Mouse (Mus musculus) heart, postnatal 0 days (tissue): ENCODE measurements around the gene Gm26920. TPM values are rescaled to one million over a fixed set of nuclear protein-coding genes. Genes with fewer than 3 reads are reported as not detected.

Experiments
- ATAC-seq: fragments of 200-750 bp; cut with Nextera tagmentation; 2 replicates; pipeline ENCODE4 v1.8.0; 2017; ENCODE audit warnings: low read depth, moderate number of reproducible peaks, moderate library complexity; ENCODE audit not compliant: insufficient read depth
- DNase-seq: peaks from one replicate; pipeline ENCODE4 v3.0.0-alpha.2; 2016; ENCODE audit warnings: low spot score
- H3K27ac ChIP-seq: fragments of 300-500 bp; sonication (generic); 2 replicates; pipeline ENCODE4 v1.5.1; 2014; ENCODE audit warnings: low read depth, mild to moderate bottlenecking
- H3K27me3 ChIP-seq: fragments of 300-500 bp; sonication (generic); 2 replicates; pipeline ENCODE4 v1.6.1; 2014; ENCODE audit warnings: low read length, mixed read lengths; ENCODE audit not compliant: control insufficient read depth, insufficient read depth
- H3K36me3 ChIP-seq: fragments of 300-500 bp; sonication (generic); replicated peaks from 2 replicates; pipeline ENCODE4 v1.6.1; 2014; ENCODE audit warnings: low read length, mixed read lengths; ENCODE audit not compliant: control insufficient read depth, insufficient read depth
- H3K4me1 ChIP-seq: fragments of 300-500 bp; sonication (generic); 2 replicates; pipeline ENCODE4 v1.6.1; 2014; ENCODE audit warnings: antibody characterized with exemption; ENCODE audit not compliant: control insufficient read depth, insufficient read depth
- H3K4me2 ChIP-seq: fragments of 300-500 bp; sonication (generic); 2 replicates; pipeline ENCODE4 v1.6.1; 2014; ENCODE audit warnings: low read depth, mild to moderate bottlenecking, low read length, moderate library complexity
- H3K4me3 ChIP-seq: fragments of 300-500 bp; sonication (generic); 2 replicates; pipeline ENCODE4 v1.5.1; 2014; ENCODE audit warnings: low read depth, low read length
- H3K9ac ChIP-seq: fragments of 300-500 bp; sonication (generic); replicated peaks from 2 replicates; pipeline ENCODE4 v1.6.1; 2014; ENCODE audit warnings: low read depth, low read length, mixed read lengths
- H3K9me3 ChIP-seq: fragments of 300-500 bp; sonication (generic); replicated peaks from 2 replicates; pipeline ENCODE4 v1.6.1; 2016; ENCODE audit warnings: low read length; ENCODE audit not compliant: control insufficient read depth
- CTCF ChIP-seq: IDR thresholded peaks from 2 replicates; pipeline ENCODE4 v1.5.1; 2016; ENCODE audit warnings: antibody characterized with exemption, control low read depth, low read depth
- EP300 ChIP-seq: IDR thresholded peaks from 2 replicates; pipeline ENCODE4 v1.6.1; 2016; ENCODE audit warnings: antibody characterized with exemption, low read depth
- WGBS: fragments of 180-500 bp; shearing (Covaris S2); extraction: QIAGEN DNeasy Blood & Tissue Kit; methylation state at CpG from one replicate; pipeline ENCODE4 v1.1.7; 2014; 5-methylcytosine and 5-hydroxymethylcytosine counted together
- polyA plus RNA-seq: library from polyadenylated mRNA; unstranded; fragments of >200 nt; fragmentation: Nextera tagmentation; extraction: Ambion mirVana; gene quantifications from 2 replicates; pipeline ENCODE4 v1.2.1, GENCODE M21; 2015
- total RNA-seq: library from RNA; depleted of rRNA; stranded (reverse); fragments of >200 nt; gene quantifications from 2 replicates; pipeline ENCODE4 v1.2.3, GENCODE M21; 2014; ENCODE audit warnings: low replicate concordance

Gene Gm26920
- total and polyA plus RNA-seq, 2 experiments from 2014 or later: 0.18 TPM; not detected in 1

DNA sequence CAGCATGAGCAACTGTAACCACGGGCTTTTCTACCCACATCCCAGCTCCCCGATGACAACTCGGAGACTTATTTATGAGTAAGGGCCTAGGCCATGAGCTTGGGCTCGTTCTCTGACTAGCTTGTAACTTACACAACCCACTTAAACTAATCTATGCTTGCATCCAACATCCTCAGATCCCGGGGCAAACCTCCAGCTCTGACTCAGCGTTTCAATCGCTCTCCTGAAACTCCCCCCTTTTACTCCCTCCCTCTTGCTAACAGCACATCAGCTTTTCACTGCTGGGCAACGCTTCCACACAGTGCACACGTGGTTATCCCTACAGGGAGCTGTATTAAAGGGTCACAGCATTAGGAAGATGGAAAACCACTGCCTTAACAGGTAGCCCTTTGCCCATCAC, 3.7 kb downstream of the Gm26920 start:
- Histone ChIP-seq H3K4me1 (peaks cover 7% of the 10 kb centered on the region; the same call in 1 of the 2 replicates), H3K4me3 (no peak overlapping the region), H3K9ac (no peak overlapping the region), H3K36me3 (no peaks in the 10 kb centered on the region; the same call in 1 of the 2 replicates), H3K27ac (no peak overlapping the region), H3K9me3 (no peaks in the 10 kb centered on the region), H3K27me3 (no peaks in the 10 kb centered on the region), H3K4me2 (no peak overlapping the region)
- DNase-seq (no peak), ATAC-seq (no peak)
- 86% methylated on average over 9 of the region's 9 CpGs for WGBS
- TF ChIP-seq EP300 (no peak), CTCF (no peak)

DNA sequence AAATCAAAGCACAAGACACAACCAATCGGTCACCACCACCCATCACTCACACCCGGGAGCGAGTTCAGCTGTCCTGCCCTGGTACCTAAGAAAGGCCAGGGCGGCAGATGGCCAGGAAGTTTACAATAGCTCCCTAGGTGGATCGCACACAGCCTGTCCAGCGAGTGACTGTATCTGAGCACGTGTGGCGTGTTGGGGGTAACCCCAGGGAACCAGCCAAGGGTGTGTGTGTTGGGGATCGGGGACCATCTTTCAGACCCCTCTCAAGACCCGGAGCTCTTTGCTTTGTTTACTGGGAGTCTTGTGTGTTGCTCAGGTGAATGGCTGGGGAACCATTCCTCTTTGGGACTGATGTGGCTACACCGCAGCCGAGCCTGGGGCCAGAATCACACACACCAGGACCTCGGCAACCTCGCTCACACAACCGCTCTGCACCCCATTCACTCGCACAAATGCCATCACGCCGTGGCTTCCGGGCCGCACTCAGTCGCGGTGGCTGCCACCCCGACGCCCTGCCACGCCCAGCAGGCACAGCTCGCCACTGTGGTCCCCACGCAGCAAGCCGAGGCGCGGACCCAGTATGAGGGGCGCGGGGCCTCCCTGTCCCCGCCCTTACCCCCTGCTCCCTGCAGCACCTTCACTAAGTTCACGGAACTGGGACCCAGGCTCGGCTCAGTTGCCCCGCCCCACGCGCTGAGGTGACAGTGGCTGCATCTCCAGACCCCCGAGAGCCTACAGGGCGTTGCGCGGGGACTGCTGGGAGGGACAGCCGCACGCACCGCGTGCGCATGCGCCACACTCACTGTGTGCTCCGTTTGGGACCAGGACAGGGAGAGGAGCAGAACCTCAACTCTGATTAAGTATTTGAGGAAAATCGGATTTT, 17.8 kb downstream of the Gm26920 start, which contains the start of gene Zfp82:
Gene Zfp82, minus strand, starts transcription at position 755 of the 883 bp plus-strand sequence.
- peak within 1 kb of the TSS; percentile 26; the same call in 1 of the 2 replicates for H3K27ac ChIP-seq
- TF ChIP-seq EP300: no peak
- no peak for TF ChIP-seq CTCF
- H3K4me1 ChIP-seq: no peaks in the 10 kb centered on the region
- H3K4me3 ChIP-seq: peak within 1 kb of the TSS; percentile 88
- DNase-seq (peak; percentile 81), ATAC-seq (peak; percentile 91)
- H3K27me3 ChIP-seq: no peaks in the 10 kb centered on the region
- no peaks in the 10 kb centered on the region for H3K9me3 ChIP-seq
- H3K36me3 ChIP-seq: peaks cover 10% of the 10 kb centered on the region
- H3K4me2 ChIP-seq: peak within 1 kb of the TSS; percentile 99
- WGBS: under 1% methylated on average over 50 of the region's 50 CpGs
- H3K9ac ChIP-seq: peak within 1 kb of the TSS; percentile 67

DNA sequence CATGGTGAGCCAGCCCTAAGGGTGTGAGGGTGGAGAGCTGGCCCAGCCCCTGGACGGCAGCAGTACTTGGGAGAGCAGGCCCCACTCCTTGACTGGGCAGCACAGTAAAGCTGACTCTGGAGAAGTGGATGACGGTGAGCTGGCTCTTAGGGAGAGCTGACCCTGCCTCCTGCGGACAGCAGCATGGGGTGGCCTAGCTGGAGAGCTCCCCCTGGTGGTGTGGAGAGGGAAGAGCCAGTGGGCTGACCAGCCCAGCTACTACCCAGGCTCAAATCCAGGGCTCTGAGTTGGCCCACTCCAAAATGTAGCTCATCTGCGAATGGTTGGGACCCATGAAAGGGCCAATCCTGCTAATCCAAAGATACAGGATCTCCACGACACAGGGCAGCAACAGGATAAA, 25.6 kb downstream of the Gm26920 start:
- H3K27ac ChIP-seq: no peak overlapping the region
- TF ChIP-seq CTCF (0 out of 2 replicates have a peak, but pooled peaks have one; percentile 2), EP300 (no peak)
- ATAC-seq (no peak), DNase-seq (no peak)
- no peak overlapping the region for H3K4me3 ChIP-seq
- no peaks in the 10 kb centered on the region for H3K9me3 ChIP-seq
- H3K27me3 ChIP-seq: no peaks in the 10 kb centered on the region
- H3K4me1 ChIP-seq: no peaks in the 10 kb centered on the region
- no peak overlapping the region for H3K9ac ChIP-seq
- no peak overlapping the region for H3K4me2 ChIP-seq
- WGBS: 82% methylated on average over 5 of the region's 5 CpGs
- peaks cover 10% of the 10 kb centered on the region; the same call in 1 of the 2 replicates for H3K36me3 ChIP-seq

DNA sequence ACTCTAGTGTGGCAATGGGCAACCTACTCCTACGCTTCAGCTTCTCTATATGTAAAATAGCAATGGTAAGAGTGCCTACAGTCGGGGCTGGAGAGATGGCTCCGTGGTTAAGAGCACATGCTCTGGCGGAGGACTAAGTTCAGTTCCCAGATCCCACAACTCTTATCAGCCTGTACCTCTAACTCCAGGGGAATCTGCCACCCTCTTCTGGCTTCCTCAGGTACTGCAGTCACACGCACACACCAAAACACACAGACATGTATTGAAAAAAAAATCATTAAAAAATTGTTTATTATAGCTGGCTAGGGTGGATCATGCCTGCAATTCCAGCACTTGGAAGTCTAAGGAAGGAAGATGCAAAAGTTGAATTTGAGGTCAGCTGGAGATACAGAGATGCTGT, 27.7 kb downstream of the Gm26920 start:
- peaks cover 14% of the 10 kb centered on the region; the same call in 1 of the 2 replicates for H3K36me3 ChIP-seq
- 93% methylated on average over 5 of the region's 5 CpGs for WGBS
- no peaks in the 10 kb centered on the region for H3K9me3 ChIP-seq
- TF ChIP-seq CTCF (peak; percentile 19; the same call in 1 of the 2 replicates), EP300 (no peak)
- no peak overlapping the region for H3K4me2 ChIP-seq
- H3K4me1 ChIP-seq: no peaks in the 10 kb centered on the region
- H3K27me3 ChIP-seq: no peaks in the 10 kb centered on the region
- no peak overlapping the region for H3K9ac ChIP-seq
- H3K27ac ChIP-seq: no peak overlapping the region
- no peak overlapping the region for H3K4me3 ChIP-seq
- ATAC-seq: no peak
- no peak for DNase-seq

DNA sequence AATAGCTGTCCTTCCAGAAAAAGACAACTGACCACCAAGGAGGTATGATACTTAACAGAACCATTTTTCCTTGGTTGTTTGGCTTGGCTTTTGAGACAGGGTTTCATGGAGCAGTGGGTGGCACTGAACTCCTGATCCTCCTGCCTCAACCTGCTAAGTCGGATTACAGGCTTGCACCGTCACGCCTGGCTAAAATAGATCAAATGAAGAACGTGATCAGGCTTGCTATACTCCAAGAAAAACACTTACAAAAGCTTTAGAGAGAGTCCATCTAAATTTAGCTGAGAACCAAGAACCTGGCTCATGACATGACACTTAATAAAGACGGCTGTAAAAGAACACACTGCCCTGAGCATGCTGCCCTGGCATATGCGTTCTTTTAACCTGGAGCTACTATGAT, 29.9 kb downstream of the Gm26920 start:
- TF ChIP-seq CTCF: no peak
- no peak for TF ChIP-seq EP300
- no peak overlapping the region for H3K4me2 ChIP-seq
- no peaks in the 10 kb centered on the region for H3K27me3 ChIP-seq
- H3K4me3 ChIP-seq: no peak overlapping the region
- no peak overlapping the region for H3K9ac ChIP-seq
- H3K4me1 ChIP-seq: no peaks in the 10 kb centered on the region
- peaks cover 22% of the 10 kb centered on the region for H3K36me3 ChIP-seq
- H3K9me3 ChIP-seq: no peaks in the 10 kb centered on the region
- 48% methylated on average over 6 of the region's 6 CpGs for WGBS
- DNase-seq (peak; percentile 20), ATAC-seq (peak; percentile 41; the same call in 1 of the 2 replicates)
- H3K27ac ChIP-seq: peak overlapping the region; percentile 24; the same call in 1 of the 2 replicates
